Mouse (Mus musculus): ENCODE results near the gene Stk35. TPM values are rescaled to one million over a fixed set of nuclear protein-coding genes. Genes with fewer than 3 reads are reported as not detected.

Gene Stk35
- polyA plus RNA-seq, 1 experiment from 2014 or later, result 13.7 TPM

DNA sequence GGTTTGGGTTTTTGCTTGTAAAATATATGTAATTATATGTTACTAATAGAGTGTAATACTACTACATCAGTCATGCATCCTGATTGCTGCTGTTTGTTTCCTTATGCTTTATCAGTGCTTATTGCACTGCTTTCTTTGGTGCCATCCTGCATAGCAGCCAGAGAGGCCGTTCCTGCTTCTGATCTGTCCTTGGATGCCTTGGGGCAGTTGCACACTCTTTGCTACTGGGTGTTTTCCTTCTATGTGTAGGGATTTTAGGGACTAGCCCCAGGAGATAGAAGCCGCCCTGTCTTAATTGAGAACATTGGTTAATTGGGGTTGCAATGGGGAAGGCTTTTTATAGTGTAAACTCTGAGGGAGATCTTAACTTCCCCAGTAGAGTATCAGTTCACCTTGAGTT is 6.2 kb downstream of the Stk35 start:
- WGBS, result 80% methylated on average over 2 of the region's 2 CpGs
- no peak overlapping the region for H3K4me2 ChIP-seq (ENCODE audit: low read depth, low read length)
- no peak overlapping the region for H3K4me3 ChIP-seq (ENCODE audit: low read depth, low read length)
- no peak for ATAC-seq (ENCODE audit: low read depth)
- H3K27me3 ChIP-seq (replicated peaks; ENCODE audit: control insufficient read depth, insufficient read depth, low read length), result no peaks in the 10 kb centered on the region
- DNase-seq (ENCODE audit: low spot score), result no peak
- peaks cover 56% of the 10 kb centered on the region for H3K36me3 ChIP-seq (ENCODE audit: control insufficient read depth, insufficient read depth, low read length)
- no peak overlapping the region for H3K27ac ChIP-seq (replicated peaks; ENCODE audit: low read depth, low read length)
- no peak overlapping the region for H3K9ac ChIP-seq (ENCODE audit: low read depth, low read length)
- no peaks in the 10 kb centered on the region for H3K9me3 ChIP-seq (ENCODE audit: control insufficient read depth, low read length)
- H3K4me1 ChIP-seq (ENCODE audit: control insufficient read depth, insufficient read depth, low read length), result peaks cover 13% of the 10 kb centered on the region

DNA sequence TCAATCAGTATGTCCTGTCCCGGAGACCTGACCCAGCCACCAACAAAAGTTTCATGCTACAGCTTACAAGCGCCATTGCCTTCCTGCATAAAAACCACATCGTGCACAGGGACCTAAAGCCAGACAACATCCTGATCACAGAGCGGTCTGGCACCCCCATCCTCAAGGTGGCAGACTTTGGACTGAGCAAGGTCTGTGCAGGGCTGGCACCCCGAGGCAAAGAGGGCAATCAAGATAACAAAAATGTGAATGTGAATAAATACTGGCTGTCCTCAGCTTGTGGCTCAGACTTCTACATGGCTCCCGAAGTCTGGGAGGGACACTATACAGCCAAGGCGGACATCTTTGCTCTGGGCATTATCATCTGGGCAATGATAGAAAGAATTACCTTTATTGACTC is 10.2 kb downstream of the Stk35 start:
- ATAC-seq (ENCODE audit: low read depth), result no peak
- Histone ChIP-seq H3K27ac (replicated peaks; ENCODE audit: low read depth, low read length) (no peak overlapping the region), H3K36me3 (ENCODE audit: control insufficient read depth, insufficient read depth, low read length) (peaks cover 72% of the 10 kb centered on the region), H3K9ac (ENCODE audit: low read depth, low read length) (no peak overlapping the region), H3K4me2 (ENCODE audit: low read depth, low read length) (no peak overlapping the region), H3K4me1 (ENCODE audit: control insufficient read depth, insufficient read depth, low read length) (0 out of 2 replicates have a peak, but pooled peaks cover 2% of the 10 kb centered on the region), H3K4me3 (ENCODE audit: low read depth, low read length) (no peak overlapping the region), H3K9me3 (ENCODE audit: control insufficient read depth, low read length) (no peaks in the 10 kb centered on the region), H3K27me3 (replicated peaks; ENCODE audit: control insufficient read depth, insufficient read depth, low read length) (no peaks in the 10 kb centered on the region)
- no peak for DNase-seq (ENCODE audit: low spot score)
- WGBS, result 93% methylated on average over 7 of the region's 7 CpGs

DNA sequence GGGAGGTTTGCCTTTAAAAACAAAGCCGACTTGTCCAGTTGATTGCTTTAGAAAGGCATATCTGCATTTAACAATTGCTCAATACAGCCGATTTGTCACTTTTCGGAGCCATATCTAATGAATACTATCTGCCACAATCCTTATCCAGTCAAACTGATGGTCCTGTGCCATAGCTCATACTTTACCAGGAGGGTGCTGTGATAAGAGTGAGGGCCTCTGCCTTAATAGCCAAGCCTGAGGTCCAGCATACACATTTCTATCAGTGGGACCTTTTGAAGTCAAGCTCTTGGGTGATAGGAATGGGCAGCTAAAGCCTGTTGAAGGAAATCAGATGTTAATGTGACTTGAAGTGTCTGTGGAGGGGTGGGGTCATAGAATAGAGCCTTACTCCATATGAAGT is 13.7 kb downstream of the Stk35 start:
- DNase-seq (ENCODE audit: low spot score) (no peak), ATAC-seq (ENCODE audit: low read depth) (no peak)
- Histone ChIP-seq H3K4me1 (ENCODE audit: control insufficient read depth, insufficient read depth, low read length) (0 out of 2 replicates have a peak, but pooled peaks cover 2% of the 10 kb centered on the region), H3K4me3 (ENCODE audit: low read depth, low read length) (no peak overlapping the region), H3K4me2 (ENCODE audit: low read depth, low read length) (no peak overlapping the region), H3K27me3 (replicated peaks; ENCODE audit: control insufficient read depth, insufficient read depth, low read length) (no peaks in the 10 kb centered on the region), H3K36me3 (ENCODE audit: control insufficient read depth, insufficient read depth, low read length) (peaks cover 63% of the 10 kb centered on the region), H3K9me3 (ENCODE audit: control insufficient read depth, low read length) (no peaks in the 10 kb centered on the region), H3K27ac (replicated peaks; ENCODE audit: low read depth, low read length) (no peak overlapping the region), H3K9ac (ENCODE audit: low read depth, low read length) (no peak overlapping the region)
- 95% methylated on average over 3 of the region's 3 CpGs for WGBS

DNA sequence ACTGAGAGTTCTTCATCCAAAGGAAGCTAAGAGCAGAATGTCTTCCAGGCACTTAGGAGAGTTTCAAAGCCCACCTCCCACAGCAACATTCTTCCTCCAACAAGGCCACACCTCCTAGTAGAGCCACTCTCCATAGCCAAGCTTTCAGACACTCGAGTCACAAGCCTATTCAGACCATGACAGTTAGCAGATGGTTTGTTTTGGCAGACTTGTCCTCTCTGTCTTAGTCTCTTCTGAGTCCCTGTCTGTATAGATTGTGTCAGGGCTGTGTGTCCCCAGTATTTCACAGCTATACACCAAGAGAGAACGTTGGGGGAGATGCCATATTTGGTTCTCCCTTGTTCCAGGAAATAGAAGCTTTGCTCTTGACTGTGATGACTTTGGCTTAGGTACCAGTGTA is 14.8 kb downstream of the Stk35 start:
- DNase-seq (ENCODE audit: low spot score), result no peak
- H3K27ac ChIP-seq (replicated peaks; ENCODE audit: low read depth, low read length), result no peak overlapping the region
- ATAC-seq (ENCODE audit: low read depth), result no peak
- H3K9me3 ChIP-seq (ENCODE audit: control insufficient read depth, low read length), result no peaks in the 10 kb centered on the region
- no peak overlapping the region for H3K9ac ChIP-seq (ENCODE audit: low read depth, low read length)
- H3K36me3 ChIP-seq (ENCODE audit: control insufficient read depth, insufficient read depth, low read length), result peaks cover 54% of the 10 kb centered on the region
- 0 out of 2 replicates have a peak, but pooled peaks cover 2% of the 10 kb centered on the region for H3K4me1 ChIP-seq (ENCODE audit: control insufficient read depth, insufficient read depth, low read length)
- no peak overlapping the region for H3K4me2 ChIP-seq (ENCODE audit: low read depth, low read length)
- H3K4me3 ChIP-seq (ENCODE audit: low read depth, low read length), result no peak overlapping the region
- WGBS, result 70% methylated on average over 2 of the region's 2 CpGs
- H3K27me3 ChIP-seq (replicated peaks; ENCODE audit: control insufficient read depth, insufficient read depth, low read length), result no peaks in the 10 kb centered on the region

- DNase-seq (ENCODE audit: low spot score), result no peak
- Histone ChIP-seq H3K9ac (ENCODE audit: low read depth, low read length) (no peak overlapping the region), H3K4me3 (ENCODE audit: low read depth, low read length) (no peak overlapping the region), H3K4me2 (ENCODE audit: low read depth, low read length) (no peak overlapping the region), H3K36me3 (ENCODE audit: control insufficient read depth, insufficient read depth, low read length) (peaks cover 37% of the 10 kb centered on the region), H3K27me3 (replicated peaks; ENCODE audit: control insufficient read depth, insufficient read depth, low read length) (no peaks in the 10 kb centered on the region), H3K27ac (replicated peaks; ENCODE audit: low read depth, low read length) (no peak overlapping the region), H3K9me3 (ENCODE audit: control insufficient read depth, low read length) (no peaks in the 10 kb centered on the region), H3K4me1 (ENCODE audit: control insufficient read depth, insufficient read depth, low read length) (0 out of 2 replicates have a peak, but pooled peaks cover 2% of the 10 kb centered on the region)
- ATAC-seq (ENCODE audit: low read depth), result no peak
- 79% methylated on average over 5 of the region's 5 CpGs for WGBS
Measured at GRCm38 (mm10) chr2:129817603-129818257, 17.4 kb downstream of the Stk35 start.

DNA sequence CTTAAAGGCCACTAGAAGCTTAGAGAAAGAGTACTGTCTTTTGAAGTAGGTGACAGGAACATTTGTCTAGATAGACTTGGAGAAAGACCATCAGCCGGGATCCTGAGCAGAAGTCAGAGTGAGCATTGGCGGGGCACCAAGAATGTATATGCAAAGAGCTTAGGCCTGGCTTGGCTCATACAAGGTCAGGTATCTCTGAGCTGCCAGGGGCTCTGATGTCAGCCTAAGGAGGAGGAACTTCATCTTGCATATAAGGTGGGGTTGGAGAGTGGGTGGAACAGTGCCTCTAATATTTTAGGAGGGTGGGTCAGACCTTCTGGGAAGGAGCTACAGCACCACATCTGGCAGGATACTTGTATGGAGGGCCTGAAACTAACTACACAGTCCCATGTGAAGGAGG is 18.6 kb downstream of the Stk35 start:
- 82% methylated on average over 2 of the region's 2 CpGs for WGBS
- Histone ChIP-seq H3K27me3 (replicated peaks; ENCODE audit: control insufficient read depth, insufficient read depth, low read length) (no peaks in the 10 kb centered on the region), H3K27ac (replicated peaks; ENCODE audit: low read depth, low read length) (no peak overlapping the region), H3K9me3 (ENCODE audit: control insufficient read depth, low read length) (no peaks in the 10 kb centered on the region), H3K4me3 (ENCODE audit: low read depth, low read length) (no peak overlapping the region), H3K9ac (ENCODE audit: low read depth, low read length) (no peak overlapping the region), H3K36me3 (ENCODE audit: control insufficient read depth, insufficient read depth, low read length) (peaks cover 35% of the 10 kb centered on the region), H3K4me1 (ENCODE audit: control insufficient read depth, insufficient read depth, low read length) (0 out of 2 replicates have a peak, but pooled peaks cover 2% of the 10 kb centered on the region), H3K4me2 (ENCODE audit: low read depth, low read length) (no peak overlapping the region)
- DNase-seq (ENCODE audit: low spot score) (no peak), ATAC-seq (ENCODE audit: low read depth) (no peak)

DNA sequence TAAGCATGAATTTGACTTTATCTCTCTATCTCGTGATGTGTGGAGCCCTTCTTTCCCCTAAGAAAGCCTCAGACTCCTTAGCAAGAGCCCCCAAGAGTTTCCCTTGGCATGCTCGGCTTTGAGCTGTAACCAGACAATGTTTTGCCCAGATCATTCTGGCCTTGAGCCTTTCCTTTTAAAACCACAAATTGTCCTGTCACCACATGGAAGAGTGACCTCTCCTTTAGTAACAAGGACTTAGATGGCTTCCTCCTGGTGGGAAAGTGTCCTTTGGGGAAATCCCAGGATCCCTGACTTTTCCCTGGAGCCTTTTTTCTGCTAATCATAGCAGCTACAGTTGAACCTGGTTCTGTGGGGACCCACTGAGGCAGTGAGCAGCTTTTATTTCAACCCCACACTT is 19.2 kb downstream of the Stk35 start:
- Histone ChIP-seq H3K4me1 (ENCODE audit: control insufficient read depth, insufficient read depth, low read length) (0 out of 2 replicates have a peak, but pooled peaks cover 2% of the 10 kb centered on the region), H3K9me3 (ENCODE audit: control insufficient read depth, low read length) (no peaks in the 10 kb centered on the region), H3K9ac (ENCODE audit: low read depth, low read length) (no peak overlapping the region), H3K27me3 (replicated peaks; ENCODE audit: control insufficient read depth, insufficient read depth, low read length) (no peaks in the 10 kb centered on the region), H3K4me2 (ENCODE audit: low read depth, low read length) (no peak overlapping the region), H3K4me3 (ENCODE audit: low read depth, low read length) (no peak overlapping the region), H3K36me3 (ENCODE audit: control insufficient read depth, insufficient read depth, low read length) (peaks cover 31% of the 10 kb centered on the region), H3K27ac (replicated peaks; ENCODE audit: low read depth, low read length) (no peak overlapping the region)
- 83% methylated on average over 2 of the region's 2 CpGs for WGBS
- no peak for ATAC-seq (ENCODE audit: low read depth)
- no peak for DNase-seq (ENCODE audit: low spot score)

- H3K4me3 ChIP-seq (ENCODE audit: low read depth, low read length), result no peak overlapping the region
- H3K4me1 ChIP-seq (ENCODE audit: control insufficient read depth, insufficient read depth, low read length), result no peaks in the 10 kb centered on the region
- no peak overlapping the region for H3K4me2 ChIP-seq (ENCODE audit: low read depth, low read length)
- DNase-seq (ENCODE audit: low spot score) (no peak), ATAC-seq (ENCODE audit: low read depth) (no peak)
- H3K36me3 ChIP-seq (ENCODE audit: control insufficient read depth, insufficient read depth, low read length), result peaks cover 28% of the 10 kb centered on the region
- no peak overlapping the region for H3K27ac ChIP-seq (replicated peaks; ENCODE audit: low read depth, low read length)
- H3K27me3 ChIP-seq (replicated peaks; ENCODE audit: control insufficient read depth, insufficient read depth, low read length), result no peaks in the 10 kb centered on the region
- H3K9ac ChIP-seq (ENCODE audit: low read depth, low read length), result no peak overlapping the region
- 81% methylated on average over 1 of the region's 1 CpGs for whole genome bisulfite sequencing
- no peaks in the 10 kb centered on the region for H3K9me3 ChIP-seq (ENCODE audit: control insufficient read depth, low read length)
Measured at GRCm38 (mm10) chr2:129819951-129820350, 19.6 kb downstream of the Stk35 start.

DNA sequence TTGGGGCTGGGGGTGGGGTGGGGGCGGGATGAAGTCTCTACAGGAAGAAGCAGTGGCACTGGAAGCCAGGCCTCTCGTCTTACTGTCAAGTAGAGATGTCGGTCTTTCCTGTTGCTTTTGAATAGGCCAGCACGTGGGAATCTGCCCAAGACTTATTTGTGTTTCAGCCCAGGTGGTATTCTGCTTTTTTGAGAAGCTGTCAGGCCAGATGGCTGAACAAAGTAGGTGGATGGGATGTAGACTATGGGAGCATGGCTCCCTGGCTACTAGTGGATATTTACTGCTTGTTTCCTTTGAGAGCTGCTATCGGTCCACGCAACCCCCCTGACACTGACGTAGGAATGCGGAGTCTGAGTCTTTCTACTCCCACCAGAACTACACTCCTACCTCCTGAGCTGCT is 20.7 kb downstream of the Stk35 start:
- Histone ChIP-seq H3K27me3 (replicated peaks; ENCODE audit: control insufficient read depth, insufficient read depth, low read length) (no peaks in the 10 kb centered on the region), H3K27ac (replicated peaks; ENCODE audit: low read depth, low read length) (no peak overlapping the region), H3K4me3 (ENCODE audit: low read depth, low read length) (no peak overlapping the region), H3K4me1 (ENCODE audit: control insufficient read depth, insufficient read depth, low read length) (no peaks in the 10 kb centered on the region), H3K9ac (ENCODE audit: low read depth, low read length) (no peak overlapping the region), H3K4me2 (ENCODE audit: low read depth, low read length) (no peak overlapping the region), H3K9me3 (ENCODE audit: control insufficient read depth, low read length) (no peaks in the 10 kb centered on the region), H3K36me3 (ENCODE audit: control insufficient read depth, insufficient read depth, low read length) (peaks cover 26% of the 10 kb centered on the region)
- DNase-seq (ENCODE audit: low spot score), result no peak
- 76% methylated on average over 8 of the region's 8 CpGs for WGBS
- no peak for ATAC-seq (ENCODE audit: low read depth)

Data from embryonic facial prominence, embryonic 14.5 days (tissue).